Mouse (Mus musculus) megakaryocyte-erythroid progenitor cell, adult 5-6 weeks (primary cell): ENCODE results near the gene Rtl8a. TPM values are rescaled to one million over a fixed set of nuclear protein-coding genes. Genes with fewer than 3 reads are reported as not detected.
A peak's percentile ranks its signal among the peaks of the same experiment; 100 is the strongest.
"Not testable (repeated sequence)": the region's sequence is repeated elsewhere in the genome, so short reads cannot be mapped to it uniquely, and the experiment has no call there.

Experiments
- ATAC-seq: replicated peaks from 2 replicates; pipeline ENCODE4 v1.8.0; 2016; ENCODE audit warnings: mild to moderate bottlenecking, inconsistent platforms; ENCODE audit not compliant: severe bottlenecking, poor library complexity, low FRiP score, low TSS enrichment
- total RNA-seq, 2 experiments: library from RNA; stranded (forward) in 1 of 2; stranded (reverse) in 1 of 2; fragments of 200-1000, 215-1000 nt in 1 of 2; fragments of >200 nt in 1 of 2; fragmentation: Nextera tagmentation in 1 of 2; gene quantifications; 2 replicates each; pipeline ENCODE4 v1.2.3; 2014 to 2017

The Rtl8a gene
- total RNA-seq (2014; fragmentation: Nextera tagmentation) (6.0 and 10.0 TPM in 2 replicates), total RNA-seq (2017) (5.1 and 6.7 TPM in 2 replicates)

DNA sequence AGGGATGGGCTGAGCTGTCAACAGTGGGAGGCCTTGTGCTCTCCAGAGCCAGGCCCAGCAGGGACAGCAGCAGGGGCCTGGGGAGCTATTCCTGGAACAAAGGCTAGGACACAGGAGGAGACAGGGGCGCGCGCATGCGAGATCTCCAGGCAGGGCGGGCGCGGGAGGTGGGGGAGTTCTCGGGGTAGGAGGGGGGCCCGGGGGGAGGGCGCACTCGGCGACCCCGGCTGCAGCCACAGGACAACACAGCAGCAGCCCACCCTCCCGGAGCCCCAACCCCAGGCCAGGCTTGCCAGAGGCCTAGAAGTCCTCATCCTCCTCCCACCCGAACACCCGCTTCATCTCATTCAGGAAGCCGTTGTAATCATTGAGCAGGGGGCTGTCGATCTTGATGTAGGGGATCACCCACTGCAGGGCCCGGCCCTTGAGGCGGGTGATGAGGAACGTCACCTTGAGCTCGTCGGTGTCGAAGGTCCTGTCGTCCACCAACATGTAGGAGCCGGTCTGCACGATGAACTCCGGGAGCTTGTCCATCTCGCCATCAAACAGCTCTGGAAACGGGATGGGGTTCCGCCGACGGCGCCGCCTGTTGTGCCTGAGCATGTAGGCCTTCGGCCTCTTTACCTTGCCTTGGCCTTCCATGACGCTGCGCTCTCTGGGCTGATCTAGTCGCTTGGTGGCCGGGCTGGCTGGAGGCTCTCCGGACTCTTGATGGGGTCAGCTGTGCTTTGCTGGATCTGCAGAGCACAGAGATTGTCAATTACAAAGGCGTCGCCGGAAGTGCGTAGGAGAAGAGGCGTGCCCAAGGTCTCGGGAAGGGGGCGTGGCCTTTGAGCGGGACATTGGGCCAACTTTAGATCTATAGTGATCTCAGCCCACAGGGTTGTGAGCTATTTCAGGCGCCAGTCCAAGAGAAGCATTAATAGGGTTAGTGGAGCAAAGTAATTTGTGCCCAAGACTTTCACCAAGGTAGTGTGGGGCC is at the start of gene Rtl8a:
TSS of gene Rtl8a (minus strand) at position 703 of the 982 bp plus-strand sequence.
- peak; percentile 99 for ATAC-seq

DNA sequence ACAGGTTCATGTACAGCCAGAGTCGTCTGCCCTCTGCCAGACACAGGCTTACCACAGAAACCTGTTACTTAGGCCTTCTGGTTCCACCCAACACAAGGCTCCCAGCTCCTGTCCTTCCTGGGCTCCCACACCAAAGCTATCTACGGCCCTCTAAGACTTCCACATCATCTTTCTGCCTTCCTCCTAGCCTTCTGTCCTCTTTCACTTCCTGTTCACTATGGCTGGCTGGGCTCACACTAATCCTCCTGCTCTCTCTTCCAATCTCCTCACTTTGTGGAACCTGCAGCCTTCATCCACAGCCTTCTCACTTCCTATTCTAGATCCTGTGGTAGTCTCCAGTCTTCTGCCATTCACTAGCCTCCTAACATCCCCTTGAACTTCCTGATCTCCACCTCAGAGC is 49.7 kb upstream of the Rtl8a start:
- no peak for ATAC-seq

DNA sequence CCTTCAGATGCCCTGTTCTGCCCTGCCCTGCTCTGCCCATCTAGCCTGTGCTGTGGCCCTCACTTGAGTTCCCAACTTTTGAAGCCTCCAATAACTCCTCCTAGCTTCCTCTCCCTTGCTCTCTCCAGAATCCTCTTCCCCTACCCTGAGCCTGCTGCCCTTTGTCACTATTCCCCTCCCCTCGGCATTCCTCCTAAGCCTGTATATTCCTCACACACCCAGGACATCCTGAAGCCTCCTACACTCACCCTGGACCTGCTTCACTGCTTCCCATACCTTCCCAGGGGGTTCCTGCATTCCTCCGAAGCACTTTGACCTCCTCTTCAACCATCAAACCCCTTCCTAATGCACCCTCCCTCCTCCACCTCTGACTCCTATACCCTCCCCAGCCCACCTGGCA is 48.6 kb upstream of the Rtl8a start:
- no peak for ATAC-seq

DNA sequence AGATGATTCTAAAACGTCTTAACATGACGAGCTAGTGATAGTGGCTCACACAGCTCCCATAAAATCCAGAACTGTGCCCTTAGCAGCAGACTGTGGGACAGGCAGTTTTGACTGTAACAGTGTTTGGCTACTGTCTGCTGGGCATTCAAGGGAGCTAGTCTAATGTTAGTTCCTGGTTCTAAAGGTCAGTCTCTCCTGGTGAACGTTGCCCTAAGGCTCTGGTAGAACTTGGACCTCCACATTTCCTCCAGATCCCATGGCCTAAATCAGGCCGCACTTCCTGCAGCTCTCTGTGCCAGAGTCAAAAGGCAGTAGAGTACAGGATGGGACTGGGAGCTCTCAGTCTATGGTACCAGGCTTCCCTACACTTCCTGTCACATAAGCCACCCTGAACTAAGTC is 41.2 kb upstream of the Rtl8a start:
- not testable (repeated sequence) for ATAC-seq

DNA sequence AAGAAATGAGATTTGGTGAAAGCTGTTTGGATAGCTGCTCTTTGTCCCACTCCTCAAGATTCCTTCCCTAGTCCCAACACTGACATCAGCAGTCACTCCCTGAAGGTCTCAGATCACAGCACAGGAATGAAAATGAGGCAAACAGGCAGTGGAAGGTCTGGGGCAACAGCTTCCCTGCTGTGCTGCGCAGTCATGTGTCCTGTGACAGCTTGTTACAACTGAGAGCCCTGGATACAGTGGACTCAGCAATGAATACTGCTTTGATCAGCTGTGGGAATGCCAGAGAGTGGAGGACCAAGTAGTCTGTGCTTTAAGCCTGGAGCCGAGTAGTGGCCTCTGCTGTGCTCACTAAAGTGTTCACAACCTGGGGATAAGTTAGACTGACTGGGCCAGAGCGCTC is 39.2 kb upstream of the Rtl8a start:
- not testable (repeated sequence) for ATAC-seq

DNA sequence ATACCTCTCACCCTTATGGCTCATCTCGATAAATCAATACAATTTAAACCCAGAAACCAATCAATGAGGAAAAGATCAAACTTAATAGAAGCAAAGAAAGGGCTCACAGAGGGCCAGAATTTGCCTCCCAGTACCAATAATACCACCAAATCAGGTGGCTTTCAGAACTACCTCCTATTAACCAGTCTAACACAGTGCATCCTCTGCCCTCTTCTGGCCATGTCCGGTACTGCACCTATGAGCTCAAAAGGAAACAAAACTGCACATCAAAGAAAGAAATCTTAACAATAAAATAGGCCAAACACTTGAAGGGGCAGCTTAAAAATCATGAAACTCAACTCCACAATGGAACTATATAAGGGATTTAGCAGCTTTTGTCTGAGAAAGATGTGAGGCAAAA is 33.5 kb upstream of the Rtl8a start:
- 0 out of 2 replicates have a peak, but pooled peaks have one; percentile 52 for ATAC-seq

DNA sequence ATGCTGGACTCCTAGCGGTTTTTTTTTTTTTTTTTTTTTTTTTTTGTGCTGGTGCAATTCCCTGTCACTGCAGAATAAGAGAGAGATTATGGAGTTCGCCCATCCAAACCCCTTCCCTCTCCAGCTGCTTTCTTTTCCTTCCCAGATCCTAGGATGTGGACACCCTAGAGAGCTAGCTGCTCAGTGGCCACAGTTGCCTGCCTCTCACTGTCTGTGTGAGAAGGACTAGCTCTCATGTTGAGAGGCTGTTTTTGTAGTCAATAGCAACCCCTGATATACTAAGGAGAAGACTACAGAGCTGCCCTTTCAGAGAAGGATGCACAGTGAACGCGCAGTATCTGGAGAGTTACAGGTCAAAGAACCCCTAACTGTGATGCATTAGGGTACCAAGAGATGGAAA is 27.2 kb upstream of the Rtl8a start:
- ATAC-seq, result not testable (repeated sequence)

DNA sequence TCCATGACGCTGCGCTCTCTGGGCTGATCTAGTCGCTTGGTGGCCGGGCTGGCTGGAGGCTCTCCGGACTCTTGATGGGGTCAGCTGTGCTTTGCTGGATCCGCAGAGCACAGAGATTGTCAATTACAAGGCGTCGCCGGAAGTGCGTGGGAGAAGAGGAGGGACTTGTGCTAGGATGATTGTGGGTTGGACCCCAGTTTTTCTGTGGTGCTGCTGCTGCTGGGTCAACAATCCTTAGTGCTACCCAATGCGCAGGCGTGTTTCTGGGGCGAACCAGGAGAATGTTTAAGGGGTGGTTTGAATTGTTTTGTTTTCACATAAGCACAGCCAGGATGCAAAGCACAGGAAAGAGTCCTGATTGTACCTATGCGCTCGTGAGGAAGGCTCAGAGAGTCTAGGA is 26.8 kb upstream of the Rtl8a start, which contains the start of gene Rtl8b:
TSS of gene Rtl8b (minus strand) at position 115 of the 400 bp plus-strand sequence.
- ATAC-seq, result peak; percentile 99

DNA sequence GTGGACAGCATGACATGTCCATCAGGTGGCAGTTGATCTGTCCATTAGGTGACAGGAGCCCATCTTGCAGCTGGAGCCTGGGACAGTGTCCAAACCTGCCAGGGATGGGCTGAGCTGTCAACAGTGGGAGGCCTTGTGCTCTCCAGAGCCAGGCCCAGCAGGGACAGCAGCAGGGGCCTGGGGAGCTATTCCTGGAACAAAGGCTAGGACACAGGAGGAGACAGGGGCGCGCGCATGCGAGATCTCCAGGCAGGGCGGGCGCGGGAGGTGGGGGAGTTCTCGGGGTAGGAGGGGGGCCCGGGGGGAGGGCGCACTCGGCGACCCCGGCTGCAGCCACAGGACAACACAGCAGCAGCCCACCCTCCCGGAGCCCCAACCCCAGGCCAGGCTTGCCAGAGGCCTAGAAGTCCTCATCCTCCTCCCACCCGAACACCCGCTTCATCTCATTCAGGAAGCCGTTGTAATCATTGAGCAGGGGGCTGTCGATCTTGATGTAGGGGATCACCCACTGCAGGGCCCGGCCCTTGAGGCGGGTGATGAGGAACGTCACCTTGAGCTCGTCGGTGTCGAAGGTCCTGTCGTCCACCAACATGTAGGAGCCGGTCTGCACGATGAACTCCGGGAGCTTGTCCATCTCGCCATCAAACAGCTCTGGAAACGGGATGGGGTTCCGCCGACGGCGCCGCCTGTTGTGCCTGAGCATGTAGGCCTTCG is 26.2 kb upstream of the Rtl8a start:
- ATAC-seq, result peak; percentile 58

DNA sequence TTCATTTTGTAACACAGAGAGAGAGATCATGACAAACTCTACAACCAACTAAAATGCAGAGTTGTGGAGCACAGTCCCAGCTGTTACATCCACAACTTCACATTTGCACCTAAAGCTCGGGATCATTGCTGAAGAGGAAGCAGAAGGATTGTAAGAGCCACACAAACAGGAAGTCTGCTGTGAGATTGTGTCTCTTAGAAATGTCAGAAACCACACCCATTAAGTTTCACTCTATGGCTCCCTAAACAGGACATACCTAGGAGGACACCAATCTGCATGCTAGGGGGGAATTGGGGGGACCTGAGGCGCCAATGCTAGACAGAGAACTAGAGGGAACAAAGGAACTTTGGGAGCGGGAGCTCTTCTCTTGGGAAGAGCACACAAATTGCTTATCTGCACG is 9.4 kb upstream of the Rtl8a start:
- ATAC-seq, result not testable (repeated sequence)

DNA sequence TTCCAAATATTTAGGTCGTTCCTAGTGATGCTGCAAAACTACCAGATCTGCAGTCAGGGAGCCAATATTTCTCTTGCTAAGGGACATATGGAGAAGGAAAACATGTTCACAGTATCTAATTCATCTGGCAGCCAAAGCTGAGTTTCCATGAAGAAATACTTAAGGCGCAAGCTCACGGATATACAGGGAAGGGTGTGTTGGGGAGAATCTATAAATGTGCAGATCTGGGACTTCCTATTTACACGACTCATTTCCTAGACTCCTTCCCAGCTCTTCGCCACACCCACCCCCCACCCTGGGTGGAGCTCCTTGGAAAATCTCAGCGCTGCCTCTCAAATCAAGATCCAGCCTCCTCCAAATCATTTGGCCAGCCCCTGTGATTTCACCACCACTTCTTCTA is 2.4 kb upstream of the Rtl8a start:
- no peak for ATAC-seq

DNA sequence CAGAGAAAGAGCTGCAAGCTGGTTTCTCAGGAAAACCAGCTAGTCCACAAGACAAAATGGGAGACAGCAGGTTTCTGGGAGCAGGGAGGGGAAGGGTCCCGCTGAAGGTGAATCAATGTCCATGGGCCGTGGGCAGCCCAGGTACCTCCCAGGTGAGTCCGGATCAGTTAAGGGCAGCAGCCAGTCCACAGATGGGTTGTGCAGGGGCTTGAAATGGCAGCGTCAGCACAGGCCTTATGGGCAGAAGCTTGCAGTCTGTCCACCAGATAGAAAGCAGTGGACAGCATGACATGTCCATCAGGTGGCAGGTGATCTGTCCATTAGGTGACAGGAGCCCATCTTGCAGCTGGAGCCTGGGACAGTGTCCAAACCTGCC is 890 bp downstream of the Rtl8a start:
- not testable (repeated sequence) for ATAC-seq

DNA sequence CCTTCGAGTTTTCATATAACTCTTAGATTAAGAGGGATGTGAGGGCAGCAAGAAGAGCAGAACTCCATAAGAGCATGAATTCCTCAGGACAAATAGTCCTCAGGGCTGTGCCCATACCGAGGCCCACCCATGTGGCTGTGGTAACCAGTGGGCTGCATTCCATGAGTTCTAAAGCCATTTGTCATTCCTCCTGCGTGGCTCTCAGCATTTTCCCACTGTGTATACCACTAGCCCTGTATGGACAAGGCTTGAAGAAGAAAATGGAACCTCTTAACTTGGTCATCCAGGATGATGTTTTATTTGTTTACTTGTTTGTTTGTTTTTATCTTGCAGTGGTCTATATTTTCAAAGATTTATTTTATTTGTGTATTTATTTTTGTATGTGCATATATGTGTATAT is 5.4 kb downstream of the Rtl8a start:
- not testable (repeated sequence) for ATAC-seq

DNA sequence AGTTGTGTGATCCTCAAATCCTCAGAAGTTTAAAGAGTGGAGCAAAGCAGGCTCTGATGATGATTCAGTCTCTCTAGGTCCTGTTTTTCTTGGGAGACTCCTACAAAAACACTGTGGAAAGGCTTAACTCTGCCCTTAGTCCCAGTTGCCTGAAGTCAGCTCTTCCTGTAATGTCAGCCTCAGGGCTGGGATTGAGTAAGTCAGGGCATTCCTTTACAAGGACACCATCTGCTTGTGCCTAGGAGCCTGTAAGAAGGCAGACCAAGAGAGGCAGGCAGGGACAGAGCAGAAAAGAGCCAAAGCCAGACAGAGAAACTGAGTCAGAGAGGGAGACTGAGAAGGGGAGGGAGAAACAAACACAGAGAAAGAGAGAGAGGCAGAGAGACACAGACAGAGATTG is 32.1 kb downstream of the Rtl8a start:
- ATAC-seq, result not testable (repeated sequence)

DNA sequence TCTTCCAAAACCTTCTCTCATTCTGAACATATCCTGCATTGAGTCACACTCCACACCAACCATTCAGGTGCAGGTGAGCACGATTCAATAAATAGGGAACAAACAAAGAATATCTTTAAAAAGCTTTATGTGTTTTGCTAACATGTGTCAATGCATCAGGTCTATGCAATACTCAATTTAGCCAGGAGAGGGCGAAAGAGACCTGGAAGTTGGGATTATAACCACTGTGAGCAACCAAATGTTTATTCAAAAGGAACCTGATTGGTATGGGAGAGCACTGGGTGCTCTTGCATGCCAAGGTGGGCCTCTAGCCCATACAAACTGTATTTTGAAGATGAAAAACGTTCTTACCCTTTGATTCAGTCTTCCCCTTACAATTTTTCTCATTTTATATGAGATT is 32.9 kb downstream of the Rtl8a start:
- 0 out of 2 replicates have a peak, but pooled peaks have one; percentile 59 for ATAC-seq

DNA sequence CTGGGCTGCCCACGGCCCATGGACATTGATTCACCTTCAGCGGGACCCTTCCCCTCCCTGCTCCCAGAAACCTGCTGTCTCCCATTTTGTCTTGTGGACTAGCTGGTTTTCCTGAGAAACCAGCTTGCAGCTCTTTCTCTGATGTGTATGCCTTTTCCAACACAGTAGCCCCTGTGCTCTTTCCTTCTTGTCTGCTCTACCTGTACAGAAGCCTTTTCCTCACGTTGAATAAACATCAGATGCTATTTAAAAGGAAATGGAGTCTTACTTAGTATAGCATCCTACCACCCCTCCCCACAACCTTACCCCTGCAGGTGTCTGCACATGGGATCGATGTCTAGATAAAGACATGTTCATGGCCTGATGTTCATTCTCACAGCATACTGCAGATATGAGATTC is 34.6 kb downstream of the Rtl8a start, which contains the start of gene Gm14597:
TSS of gene Gm14597 (minus strand) at position 101 of the 400 bp plus-strand sequence.
- ATAC-seq, result not testable (repeated sequence)

DNA sequence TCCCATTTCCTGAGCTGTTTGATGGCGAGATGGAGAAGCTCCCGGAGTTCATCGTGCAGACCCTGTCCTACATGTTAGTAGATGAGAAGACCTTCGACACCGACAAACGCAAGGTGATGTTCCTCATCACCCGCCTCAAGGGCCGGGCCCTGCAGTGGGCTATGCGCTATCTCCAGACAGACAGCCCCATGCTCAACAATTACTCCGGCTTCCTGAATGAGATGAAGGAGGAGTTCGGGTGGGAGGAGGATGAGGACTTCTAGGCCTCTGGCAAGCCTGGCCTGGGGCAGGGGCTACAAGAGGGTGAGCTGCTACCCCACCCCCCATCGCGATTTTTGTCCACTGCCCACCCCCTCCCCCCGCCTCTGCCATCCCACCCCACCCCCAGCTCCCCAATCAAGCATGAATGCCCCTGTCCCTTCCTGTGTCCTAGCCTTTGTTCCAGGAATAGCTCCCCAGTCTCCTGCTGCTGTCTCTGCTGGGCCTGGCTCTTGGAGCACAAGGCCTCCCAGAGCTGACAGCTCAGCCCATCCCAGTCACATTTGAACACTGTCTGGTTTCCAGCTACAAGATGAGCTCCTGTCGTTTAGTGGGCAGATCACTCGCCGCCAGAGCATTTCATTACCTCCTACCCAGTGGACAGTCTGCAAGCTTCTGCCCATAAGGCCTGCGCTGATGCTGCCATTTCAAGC is 35.2 kb downstream of the Rtl8a start:
- 0 out of 2 replicates have a peak, but pooled peaks have one; percentile 30 for ATAC-seq

DNA sequence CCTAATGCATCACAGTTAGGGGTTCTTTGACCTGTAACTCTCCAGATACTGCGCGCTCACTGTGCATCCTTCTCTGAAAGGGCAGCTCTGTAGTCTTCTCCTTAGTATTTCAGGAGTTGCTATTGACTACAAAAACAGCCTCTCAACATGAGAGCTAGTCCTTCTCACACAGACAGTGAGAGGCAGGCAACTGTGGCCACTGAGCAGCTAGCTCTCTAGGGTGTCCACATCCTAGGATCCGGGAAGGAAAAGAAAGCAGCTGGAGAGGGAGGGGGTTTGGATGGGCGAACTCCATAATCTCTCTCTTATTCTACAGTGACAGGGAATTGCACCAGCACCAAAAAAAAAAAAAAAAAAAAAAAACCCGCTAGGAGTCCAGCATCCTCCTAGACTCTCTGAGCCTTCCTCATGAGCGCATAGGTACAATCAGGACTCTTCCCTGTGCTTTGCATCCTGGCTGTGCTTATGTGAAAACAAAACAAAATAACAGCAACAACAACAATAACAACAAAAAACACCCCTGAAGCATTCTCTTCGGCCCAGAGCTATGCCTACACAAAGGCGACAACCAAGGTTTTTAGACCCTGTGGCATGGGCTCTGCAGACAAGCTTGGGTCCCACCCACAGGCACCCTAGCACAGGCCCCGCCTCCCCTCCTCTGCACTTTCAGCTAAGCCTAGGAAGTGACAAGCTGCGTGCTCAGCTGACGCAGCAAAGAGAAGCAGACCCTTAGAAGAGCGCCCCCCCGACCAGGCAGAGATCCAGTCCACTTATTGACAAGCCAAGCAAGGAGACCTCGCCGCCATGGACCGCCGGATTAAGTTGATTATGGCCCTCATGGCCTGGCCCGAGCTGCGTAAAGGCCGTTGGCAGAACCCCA is 36.0 kb downstream of the Rtl8a start, which contains the start of gene Rtl8c:
TSS of gene Rtl8c (plus strand) at position 791 of the 880 bp plus-strand sequence.
- ATAC-seq, result peak; percentile 91
